Mouse (Mus musculus): ENCODE measurements around the gene Rpn1. TPM values are rescaled to one million over a fixed set of nuclear protein-coding genes. Genes with fewer than 3 reads are reported as not detected.

The Rpn1 gene
- 206 and 226 TPM in 2 replicates for polyA plus RNA-seq (2012; rRNA removed)

DNA sequence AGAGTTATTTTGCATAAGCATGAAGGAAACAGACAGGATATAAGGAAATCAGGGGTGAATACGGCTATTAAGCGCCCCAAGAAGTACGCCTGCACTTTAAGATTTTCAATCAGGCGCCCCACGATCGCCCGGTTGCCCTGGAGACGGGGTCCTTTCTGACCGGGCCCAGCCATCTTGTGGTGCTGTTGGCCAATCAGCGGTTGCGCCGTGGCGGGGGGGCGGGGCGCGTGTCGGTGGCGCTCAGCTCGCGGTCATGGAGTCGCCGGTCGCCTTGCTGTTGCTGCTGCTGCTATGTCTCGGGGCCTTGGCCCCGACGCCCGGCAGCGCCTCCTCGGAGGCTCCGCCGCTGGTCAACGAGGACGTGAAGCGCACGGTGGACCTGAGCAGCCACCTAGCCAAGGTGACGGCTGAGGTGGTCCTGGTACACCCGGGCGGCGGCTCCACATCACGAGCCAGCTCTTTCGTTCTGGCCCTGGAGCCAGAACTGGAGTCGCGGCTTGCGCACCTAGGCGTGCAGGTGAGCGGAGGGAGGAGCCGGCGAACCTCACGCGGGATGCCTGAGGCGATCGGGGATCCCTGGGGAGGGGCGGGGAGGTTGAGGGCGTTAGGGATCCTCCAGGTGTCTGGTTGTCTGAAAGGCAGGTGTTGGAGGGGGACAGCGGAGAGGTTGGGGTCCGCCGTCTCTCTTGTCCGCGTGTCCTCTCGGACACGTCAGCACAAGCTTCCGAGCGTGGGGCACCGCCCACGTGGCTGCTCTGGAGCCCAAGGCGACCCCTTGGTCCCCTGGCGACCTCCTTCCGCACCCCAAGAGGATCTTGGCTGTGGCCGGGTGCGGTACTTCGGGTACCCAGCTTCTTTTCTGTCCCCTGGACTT lies at the start of gene Rpn1:
Rpn1 (plus strand) TSS at position 205 of the 874 bp plus-strand sequence.

GRCm38 (mm10) chr6:88044577-88045405 lies 39.5 kb upstream of the Rpn1 start, which contains the start of gene Rab7:
TSS of gene Rab7 (minus strand) at chr6:88045270.

Other genes with a start within 250 kb of the Rpn1 start
- 6.0 and 8.7 TPM in 2 replicates for gene Gm45140, start 248.7 kb upstream of the Rpn1 start, polyA plus RNA-seq (2012; rRNA removed)
- 32.0 and 38.4 TPM in 2 replicates for gene Isy1, start 245.7 kb upstream of the Rpn1 start, polyA plus RNA-seq (2012; rRNA removed)
- gene Cnbp, start 233.4 kb upstream of the Rpn1 start, polyA plus RNA-seq (2012; rRNA removed): 263 and 285 TPM in 2 replicates
- gene Copg1, start 196.7 kb upstream of the Rpn1 start, polyA plus RNA-seq (2012; rRNA removed): 113 and 116 TPM in 2 replicates
- 41.5 and 42.1 TPM in 2 replicates for gene Hmces, start 170.5 kb upstream of the Rpn1 start, polyA plus RNA-seq (2012; rRNA removed)
- 72.2 and 90.4 TPM in 2 replicates for gene H1fx, start 102.8 kb upstream of the Rpn1 start, polyA plus RNA-seq (2012; rRNA removed)
- gene Rab7, start 39.2 kb upstream of the Rpn1 start, polyA plus RNA-seq (2012; rRNA removed): 318 and 321 TPM in 2 replicates
- 3.8 and 4.2 TPM in 2 replicates for gene Gata2, start 109.4 kb downstream of the Rpn1 start, polyA plus RNA-seq (2012; rRNA removed)
- gene Dnajb8, start 137.8 kb downstream of the Rpn1 start, polyA plus RNA-seq (2012; rRNA removed): not detected in 2 replicates

Measured in central nervous system, embryonic 18 days (tissue).